Mouse (Mus musculus) WW6 (cell line): ENCODE results near the gene Nacc2.

Experiments
- DNase-seq: peaks from one replicate; pipeline ENCODE4 v3.0.0-alpha.2; 2013; ENCODE audit warnings: low read depth, low spot score

Gene Nacc2

DNA sequence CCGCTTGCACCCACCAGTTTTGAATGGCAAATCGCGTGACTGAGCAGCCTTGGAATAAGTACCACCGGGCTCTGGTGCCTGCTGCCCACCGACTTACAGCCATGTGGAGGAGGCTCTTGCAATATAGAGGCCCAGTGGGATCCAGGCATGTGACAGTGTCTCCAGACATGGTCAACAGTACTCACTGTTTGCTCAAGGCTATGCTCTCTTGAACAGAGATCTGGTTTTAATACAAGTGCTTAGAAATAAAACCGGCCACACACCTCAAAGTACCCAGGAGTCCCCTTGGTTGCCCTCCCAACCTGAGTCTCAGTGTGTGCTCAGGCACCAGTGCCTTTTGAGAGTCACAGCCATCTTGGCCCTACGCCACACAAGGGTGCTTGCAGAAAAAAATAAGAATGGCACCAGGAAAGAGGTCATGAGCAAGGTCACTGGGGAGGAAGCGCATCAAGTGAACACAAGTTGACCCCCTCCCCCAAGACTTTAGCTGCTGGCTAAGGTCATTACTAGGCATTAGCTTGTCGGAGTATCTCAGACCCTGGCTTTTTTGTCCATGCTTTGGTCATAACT lies at the start of gene Nacc2:
Nacc2 (minus strand) TSS at position 142 of the 570 bp plus-strand sequence.
- no peak for DNase-seq

DNA sequence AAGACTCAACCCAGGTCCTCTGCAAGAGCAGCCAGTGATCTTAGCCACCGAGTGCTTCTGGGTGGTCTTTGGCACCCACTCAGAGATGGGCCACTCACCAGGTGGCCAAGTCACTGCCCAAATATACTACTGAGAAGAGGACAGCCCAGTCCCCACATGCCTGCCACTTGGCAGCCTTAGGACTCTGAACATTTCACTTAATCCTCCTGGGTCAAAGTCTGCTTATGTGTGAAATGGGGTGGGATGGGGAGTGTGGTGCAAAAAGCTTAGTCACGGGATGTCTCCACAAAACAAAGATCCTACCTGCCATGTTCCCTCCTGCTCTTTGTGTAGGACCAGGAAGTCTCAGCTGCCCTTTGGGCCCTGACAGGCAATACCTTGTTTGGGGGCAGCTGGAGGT lies 49.1 kb upstream of the Nacc2 start:
- no peak for DNase-seq

DNA sequence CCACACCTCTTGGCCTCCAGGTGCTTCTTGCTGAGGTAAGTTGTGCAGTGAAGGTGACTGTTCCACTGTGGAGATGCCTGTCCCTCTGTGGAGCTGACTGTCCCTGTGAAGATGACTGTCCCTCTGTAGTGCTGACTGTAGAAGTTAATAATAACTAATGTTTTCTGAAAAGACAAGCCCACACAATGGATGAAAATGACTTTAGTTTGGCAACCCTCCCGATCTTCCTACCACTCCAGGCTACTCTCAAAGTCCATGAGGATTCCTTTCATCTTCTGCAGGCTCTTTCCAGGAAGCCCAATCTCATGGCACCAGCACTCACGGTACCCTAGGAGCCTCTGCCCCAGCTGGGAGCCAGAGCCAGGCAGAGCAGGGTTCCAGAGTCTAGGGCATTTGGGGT lies 47.4 kb upstream of the Nacc2 start:
- DNase-seq, result no peak

DNA sequence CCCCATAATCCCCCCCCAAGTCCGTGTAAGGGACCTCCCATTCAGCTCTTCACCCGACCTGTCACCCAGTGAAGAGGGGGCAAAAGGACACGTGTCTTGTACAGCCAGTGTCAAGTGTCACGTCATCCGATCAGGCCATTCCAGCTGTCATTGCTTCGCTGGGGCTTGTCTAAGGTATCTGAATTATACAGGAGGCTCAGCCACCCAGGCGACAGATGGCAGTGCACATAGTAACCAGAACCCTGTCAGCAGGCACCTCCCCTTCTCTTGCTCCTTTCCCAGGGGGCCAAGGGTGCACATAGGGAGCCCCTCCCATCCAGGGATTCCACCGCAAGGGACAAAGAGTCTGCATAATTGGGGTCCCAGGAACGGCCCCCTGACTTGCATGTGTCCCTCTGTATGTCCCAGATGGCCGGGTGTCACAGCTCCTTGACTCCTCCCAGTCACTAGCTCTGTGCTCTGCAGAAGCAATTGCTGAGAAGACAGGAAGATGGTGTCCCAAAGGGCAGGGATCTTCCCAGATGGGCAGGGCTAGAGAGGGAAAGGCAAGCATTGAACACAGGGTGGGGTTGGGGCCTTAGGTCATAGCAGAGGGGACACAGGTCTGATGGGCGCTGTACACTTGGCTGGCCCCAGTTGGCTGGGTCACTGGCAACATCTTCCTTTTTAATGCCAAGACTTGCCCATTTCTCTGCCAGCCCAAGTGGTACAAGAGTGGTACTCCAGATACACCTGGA lies 46.0 kb upstream of the Nacc2 start:
- DNase-seq, result no peak

DNA sequence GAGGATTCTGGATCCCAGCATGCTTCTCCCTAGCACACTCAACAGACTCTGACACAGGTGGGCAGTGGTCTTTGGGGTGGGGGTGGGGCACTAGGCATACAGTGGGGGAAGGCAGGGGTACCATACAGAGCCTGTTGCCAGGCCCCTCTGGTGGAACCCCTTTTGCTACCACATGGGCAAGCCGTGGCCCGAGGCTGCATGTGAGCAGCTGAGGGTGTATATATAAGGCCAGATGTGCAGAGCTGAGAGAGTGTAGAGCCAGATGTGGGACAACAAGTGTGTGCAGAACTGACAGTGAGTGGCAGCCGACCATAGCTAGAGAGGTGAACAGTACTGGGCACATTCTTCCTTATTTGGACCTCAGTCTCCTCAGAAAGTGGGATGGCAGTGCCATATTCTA lies 43.9 kb upstream of the Nacc2 start:
- no peak for DNase-seq

DNA sequence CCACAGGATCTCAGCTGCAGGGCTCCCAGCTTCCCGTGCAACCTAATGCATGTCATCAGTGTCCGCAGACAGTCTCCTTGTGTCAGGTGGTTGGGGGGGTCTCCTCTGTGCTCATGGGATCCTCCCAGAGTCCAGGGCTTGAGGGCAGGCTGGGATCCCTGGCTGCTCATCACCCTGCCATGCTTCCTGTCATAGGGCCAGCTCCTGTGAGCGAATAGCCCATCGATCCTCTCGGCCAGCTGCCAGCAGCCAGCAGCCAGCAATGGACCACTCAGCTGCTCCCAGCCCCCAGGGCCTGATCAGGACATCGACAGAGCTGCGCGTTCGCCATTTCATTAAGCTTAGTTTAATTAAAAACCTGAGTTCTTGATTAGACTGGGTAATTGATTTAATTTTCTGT lies 35.0 kb upstream of the Nacc2 start:
- no peak for DNase-seq

DNA sequence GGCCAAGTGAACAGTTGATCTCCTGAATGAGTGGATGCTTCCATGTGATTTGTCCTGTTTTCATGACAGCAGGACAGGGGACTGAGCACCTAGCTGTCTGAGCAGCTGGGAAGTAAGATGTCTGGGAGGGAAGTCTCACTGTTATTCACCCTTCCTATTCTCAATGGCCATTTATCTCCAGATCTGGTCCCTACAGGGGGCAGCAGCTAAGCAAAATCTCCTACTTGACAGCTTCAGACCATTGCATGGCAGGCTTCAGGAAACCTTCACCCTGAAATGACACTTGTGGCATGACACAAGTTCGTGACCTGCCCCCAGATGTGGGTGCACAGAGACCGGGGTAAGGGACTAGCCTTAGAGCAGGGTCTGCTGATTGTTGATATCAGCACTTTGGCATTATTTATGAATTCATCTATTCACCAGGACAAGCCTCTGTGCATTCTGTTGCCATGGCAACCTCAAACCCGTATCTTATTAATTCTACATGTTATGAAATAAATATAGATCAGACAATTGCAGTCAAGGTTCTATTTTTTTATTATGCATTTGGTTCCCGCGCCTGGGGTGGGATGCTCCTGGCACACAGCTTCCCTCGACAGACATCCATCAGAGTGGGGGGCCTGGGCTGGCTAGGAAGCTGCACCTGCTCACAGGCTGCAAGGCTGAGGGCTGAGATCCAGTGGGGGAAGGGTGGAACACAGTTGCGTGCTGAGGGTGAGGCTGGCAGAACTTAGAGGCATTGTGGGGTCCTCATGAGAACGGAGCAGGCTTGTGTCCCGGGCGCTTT lies 33.4 kb upstream of the Nacc2 start:
- no peak for DNase-seq

DNA sequence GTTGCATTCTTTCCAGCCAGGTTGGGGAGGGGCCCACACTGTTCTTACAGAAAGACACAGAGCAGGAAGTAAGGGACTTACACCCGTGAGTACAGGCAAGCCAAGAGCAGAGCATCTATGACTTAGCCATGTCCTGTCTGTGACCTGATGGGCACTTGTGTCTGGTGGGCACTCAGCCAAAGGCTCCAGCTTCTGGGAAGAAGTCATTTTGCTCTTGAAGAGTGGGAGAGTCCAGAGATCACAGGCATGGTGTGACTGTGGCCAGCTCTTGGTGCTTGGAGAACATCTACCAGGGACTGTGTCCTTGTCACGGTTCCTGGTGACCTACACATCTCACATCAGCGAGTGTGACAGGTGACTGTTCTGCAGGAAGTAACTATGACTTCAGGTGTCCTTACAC lies 32.7 kb upstream of the Nacc2 start:
- no peak for DNase-seq

DNA sequence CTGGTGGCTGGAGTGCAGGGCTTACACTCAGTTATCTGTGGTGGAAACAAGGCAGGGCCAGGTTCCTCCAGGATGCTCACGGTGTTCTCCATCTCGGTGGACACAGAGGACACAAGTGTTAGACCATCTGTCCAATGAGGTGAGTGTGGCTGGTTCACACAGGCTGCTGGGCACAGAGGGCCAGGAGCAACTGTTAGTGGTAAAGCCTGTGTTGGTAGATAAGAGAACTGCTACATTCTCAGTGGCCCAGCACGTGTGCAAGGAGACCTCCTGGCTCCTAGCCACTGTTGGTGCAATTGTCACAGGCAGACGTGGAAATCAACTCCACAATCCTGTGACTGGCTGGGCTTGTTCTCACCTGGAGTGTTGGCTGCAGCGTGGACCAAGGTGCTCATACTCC lies 31.6 kb upstream of the Nacc2 start:
- no peak for DNase-seq

DNA sequence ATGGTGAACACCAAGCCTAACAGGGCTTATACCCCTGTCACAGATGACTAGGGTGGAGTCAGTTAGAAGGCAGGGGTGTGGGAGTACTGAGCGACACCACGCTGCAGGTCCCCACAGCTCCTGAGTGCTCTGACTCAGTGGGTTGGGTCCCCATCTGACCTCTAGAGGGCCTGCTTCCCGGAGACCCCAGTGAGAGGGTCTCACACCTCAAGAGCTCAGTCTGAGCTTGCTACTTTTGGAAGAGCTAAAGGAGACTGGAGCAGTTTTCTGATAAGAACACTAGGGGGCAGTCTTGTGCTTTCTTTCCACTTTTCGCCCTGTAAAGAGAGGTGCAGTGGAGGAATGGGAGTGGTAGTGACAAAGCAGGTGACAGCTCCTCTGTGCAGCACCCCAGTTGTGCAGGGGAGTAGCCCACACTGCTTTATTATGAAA lies 30.9 kb upstream of the Nacc2 start:
- peak; percentile 56 for DNase-seq

DNA sequence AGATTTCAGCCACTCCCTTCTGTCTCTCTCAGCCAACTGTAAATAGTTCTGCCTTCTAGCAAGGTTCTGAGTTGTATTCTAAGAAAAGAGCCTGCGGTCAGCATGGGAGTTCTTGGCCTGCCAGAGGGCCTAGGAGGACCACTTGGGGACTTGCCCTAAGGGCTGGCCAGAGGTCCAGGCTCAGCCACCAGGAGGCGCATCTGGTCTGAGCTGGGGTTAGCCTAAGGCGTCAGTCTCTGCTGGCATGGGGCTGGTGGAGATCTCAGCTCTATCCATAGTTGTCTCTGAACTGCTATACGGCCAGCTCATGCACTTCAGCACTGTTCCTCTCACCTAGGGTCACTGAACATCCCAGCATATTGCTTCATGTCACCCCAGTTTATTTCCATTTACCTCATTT lies 30.3 kb upstream of the Nacc2 start:
- DNase-seq, result no peak

DNA sequence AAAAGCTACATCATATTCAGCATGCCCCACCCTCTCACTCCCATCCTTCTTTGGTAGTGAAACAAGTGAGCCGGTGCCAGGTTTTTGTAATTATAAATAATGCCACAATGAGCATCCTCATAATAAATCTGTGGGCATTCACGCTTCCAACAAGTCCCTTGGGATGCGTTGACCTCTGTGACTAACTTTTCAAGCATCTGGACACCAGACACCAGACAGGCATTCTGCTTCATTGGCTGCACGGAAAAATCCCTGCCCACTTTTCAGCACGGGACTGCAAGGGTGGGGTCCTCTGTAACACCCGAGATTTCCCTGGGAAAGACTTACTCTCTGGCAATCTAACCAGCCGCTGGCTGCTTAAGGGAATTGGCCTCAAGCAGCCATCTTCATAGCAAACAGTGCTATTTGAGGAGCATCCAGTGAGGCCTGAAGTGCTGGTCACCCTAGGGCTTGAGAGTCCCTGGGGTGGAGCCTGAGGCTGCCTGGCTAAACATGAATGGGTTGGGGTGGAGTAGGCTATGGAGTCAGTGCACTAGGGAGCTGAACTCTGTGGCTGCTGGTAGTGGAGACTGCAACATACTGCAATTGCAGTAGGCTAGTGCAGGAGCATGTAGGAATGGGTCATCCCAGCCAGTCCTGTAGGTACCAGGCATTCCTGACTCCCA lies 24.8 kb upstream of the Nacc2 start:
- no peak for DNase-seq

DNA sequence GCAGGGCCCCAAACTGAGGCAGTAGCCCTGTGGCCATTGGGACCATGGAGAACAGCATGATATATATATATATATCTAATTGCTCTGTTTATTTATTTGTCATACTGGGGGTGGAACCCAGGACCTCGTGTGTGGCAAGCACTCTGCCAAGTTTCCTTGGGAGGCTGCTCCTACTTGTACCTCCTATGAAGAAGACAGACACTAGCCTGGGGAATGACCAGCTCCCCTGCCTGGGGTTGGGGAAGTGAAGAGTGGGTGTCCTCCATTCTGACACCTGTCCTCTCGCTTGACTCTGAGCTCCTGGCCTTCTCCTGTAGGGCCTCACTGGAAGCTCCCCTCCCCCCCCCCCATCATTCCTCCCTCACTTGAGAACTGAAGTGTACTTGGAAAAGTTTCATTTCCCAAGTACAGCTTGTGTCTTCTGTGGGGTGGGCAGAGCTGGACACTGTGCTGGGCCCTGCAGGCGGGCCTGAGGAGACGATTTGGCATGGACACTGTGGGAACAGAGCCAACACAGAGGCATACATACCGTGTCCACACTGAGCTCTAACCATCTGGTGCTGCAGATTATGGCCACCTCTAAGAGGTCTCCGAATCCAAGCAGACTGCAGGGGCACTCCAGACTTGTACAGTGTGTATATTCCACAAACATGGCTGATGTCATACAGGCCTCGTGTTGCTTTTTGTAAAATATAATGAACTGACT lies 23.5 kb upstream of the Nacc2 start:
- no peak for DNase-seq

DNA sequence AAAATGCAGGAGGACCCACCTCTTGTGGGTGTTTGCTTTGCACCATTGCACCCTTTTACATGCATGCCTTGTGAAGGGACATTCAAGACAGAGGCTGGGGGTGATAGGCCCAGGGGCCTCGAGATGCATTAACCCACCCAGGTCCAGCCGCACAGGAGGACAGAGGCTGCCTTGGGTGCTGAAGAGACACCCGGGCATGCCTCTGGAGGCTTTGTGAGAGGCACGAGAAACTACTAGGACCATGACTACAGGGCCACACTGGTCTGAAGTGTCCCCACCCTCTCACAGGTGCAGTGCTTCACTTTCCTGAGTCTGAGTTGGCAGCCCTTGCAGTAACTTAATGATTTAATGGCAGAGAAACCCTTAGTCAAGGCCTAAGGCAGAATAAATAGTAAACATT lies 22.1 kb upstream of the Nacc2 start:
- DNase-seq, result no peak

DNA sequence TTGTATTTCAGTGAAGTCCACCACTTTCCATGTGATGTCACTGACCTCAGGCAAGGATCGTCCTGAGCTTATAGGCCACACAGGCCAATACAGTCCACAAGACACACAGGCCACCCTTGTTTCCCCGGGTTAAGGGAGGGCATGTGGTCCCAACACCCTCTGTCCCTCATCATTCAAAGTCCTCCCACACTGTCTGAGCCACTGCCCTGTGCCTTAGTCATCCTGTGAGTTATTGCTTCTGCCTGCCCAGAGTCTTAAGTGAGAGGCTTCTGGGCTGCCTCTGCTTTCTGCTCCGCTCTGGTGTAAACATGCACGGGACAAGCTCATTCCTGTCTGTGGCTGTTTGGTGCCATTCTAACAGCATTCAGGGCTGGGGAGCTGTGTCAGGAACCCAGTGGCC lies 21.3 kb upstream of the Nacc2 start:
- DNase-seq, result no peak

DNA sequence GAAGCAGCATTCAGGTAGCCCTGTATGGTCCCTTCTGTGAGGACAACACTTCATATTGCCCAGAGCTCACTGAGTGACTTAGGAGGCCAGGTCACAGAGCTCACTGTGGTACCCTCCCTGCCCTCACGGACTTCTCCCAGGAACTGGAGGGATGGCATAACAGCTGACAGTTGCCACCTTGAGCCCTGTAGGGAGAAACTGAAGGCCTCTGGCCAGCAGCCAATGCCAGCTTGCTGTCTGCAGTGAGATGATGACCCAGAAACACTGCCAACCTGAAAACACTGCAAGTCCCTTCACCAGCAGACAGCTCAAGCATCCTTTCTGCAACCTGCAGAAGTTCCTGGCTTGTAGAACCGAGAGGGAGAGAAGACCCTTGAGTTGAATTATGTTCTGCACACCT lies 20.5 kb upstream of the Nacc2 start:
- DNase-seq, result no peak

DNA sequence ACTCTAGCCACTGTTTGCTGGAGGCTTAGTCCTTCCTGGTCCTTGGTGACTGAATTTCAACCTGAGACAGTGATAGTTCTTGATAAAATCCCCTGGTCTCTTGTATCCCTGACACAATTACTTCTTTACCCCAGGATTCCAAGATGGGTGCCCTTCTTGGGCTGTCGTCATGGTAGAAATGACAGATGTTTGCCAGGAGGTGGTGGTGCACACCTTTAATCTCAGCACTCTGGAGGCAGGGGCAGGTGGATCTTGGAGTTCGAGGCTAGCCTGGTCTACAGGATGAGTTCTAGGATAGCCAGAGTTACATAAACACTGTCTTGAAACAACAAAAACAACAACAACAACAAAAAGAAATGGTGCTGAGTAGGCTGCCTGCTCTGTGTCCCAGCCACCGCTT lies 20.0 kb upstream of the Nacc2 start:
- no peak for DNase-seq

DNA sequence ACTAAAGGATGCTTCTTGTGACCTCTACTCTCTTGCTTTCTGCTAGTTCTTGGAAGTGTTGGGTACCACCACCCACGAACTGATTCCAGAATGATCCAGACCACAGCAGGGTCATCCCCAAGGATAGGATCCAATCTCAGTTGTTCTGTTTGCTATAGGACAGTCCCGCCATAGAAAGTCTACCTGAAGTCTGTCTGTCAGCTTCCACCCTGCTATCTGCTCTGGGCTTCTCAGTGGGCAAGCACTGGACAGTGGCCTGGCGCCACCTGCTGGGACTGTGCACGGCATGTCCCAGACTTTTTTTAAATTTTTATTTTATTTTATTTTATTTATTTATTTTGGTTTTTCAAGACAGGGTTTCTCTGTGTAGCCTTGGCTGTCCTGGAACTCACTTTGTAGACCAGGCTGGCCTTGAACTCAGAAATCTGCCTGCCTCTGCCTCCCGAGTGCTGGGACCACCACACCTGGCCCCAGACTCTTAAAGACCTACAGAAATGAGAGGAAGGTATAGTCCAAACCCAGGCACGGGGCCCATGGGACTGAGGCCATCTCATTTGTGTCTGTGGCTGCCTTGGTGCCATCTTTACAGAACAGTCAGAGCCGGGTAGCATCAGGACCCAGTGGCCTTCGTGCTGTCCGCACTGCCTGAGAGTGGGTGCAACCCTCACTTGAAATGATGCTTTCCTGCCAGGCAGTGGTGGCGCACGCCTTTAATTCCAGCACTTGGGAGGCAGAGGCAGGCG lies 19.0 kb upstream of the Nacc2 start:
- no peak for DNase-seq

DNA sequence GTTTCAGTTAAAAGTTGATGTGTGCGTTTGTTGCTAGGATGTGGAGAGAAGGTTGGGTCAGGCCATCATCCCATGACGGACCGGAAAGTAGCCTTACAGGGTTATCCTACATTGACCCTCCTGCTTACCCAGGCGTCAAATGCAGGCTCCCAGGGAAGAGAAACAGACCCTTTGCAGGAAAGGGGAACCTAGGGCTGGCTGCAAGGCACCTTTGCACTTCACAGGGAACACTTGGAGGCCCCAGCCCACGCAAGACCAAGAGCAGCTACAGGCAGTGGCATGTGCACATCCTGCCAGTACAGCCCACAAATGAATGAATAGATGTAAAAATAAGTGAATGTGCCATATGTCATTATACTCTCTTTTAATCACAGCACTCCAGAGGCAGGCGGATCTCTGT lies 17.9 kb upstream of the Nacc2 start:
- no peak for DNase-seq

DNA sequence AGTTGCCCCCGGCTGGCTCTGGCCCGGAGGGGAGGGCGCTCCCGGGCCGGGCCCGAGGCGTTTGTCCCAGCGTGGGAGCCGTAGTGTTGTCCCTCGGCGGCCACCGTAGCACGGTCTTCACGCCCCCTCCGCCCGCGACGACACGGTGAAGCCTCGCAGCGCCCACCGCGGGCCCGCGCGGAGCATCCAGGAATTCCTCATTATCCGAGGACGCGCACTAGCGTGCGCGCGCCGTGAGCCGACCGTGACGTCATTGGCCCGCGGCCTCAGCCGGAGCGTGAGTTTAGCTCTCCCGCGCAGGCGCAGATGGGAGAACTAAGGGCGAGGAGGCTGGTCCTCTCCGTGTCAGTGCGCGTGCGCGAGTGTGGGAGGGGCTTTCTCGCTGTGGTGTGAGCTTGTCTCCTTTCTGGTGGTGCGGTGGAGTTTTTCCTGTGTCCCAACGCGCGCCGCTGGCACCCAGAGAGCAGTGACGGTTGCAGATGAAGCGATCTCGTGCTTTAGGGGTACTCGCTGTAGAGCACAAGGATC lies 17.3 kb upstream of the Nacc2 start:
- peak; percentile 98 for DNase-seq
